Mouse (Mus musculus): ENCODE measurements at regions not wholly inside any gene's neighbourhood (a gene's known extent, or its start where the extent isn't known, plus 50 kb on each side); places are given as distances from the start of the nearest gene placed in this dataset.
A peak's percentile ranks its signal among the peaks of the same experiment; 100 is the strongest.

DNA sequence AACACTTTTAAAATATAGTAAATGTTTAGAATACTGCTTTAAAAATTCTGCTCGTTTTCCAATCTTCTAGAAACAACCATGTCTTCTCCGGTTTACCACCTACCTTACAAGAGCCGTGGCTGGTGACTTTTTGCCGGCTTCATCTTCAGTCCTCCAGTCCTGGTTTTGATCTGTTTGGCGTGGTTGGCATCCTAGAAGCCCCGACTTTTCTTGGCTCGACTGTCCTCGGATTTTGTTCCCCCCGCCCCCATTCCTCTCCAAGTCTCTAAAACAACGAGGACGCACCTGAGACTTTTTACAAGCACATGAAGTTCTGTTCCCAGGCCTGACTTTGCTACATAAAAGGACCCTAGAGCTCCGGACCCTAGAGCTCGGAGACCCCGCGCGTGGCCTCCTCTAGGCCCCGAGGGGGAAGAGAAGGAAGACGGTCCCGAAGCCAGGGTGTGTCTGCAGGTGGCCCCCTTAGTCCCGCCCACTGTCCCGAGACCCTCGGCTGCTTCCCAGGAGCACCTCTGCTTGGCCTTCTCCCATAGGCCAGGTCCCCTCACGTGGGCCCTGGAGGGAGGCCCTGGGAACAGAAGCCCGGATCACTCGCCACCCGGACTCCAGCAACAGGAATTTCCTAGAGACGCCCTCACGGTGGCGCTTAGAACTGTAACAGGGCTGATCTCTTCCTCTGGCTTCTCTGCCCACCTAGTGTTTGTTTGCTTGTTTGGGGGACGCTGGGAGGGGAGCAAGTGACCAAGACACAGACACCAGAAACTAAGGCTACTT lies 205.8 kb upstream of the Stk26 start:
- H3K27me3 ChIP-seq (ENCODE audit: control insufficient read depth, insufficient read depth, low read length) = no peaks in the 10 kb centered on the region
- peak; percentile 66 for TF ChIP-seq POLR2A (IDR thresholded peaks at IDR 0.05; ENCODE audit: insufficient read depth, low read depth, low read length)
- TF ChIP-seq EP300 (IDR thresholded peaks at IDR 0.05; ENCODE audit: insufficient read depth, low read depth, low read length) = no peak
- TF ChIP-seq CTCF (IDR thresholded peaks at IDR 0.05) = peak; percentile 65
- intact Hi-C loops (cut with DNase I) = loop anchor here (2.0 kb wide), 1 partner anchor 384 kb away; the partner anchor contains the start of gene Rap2c
- peak overlapping the region; percentile 70 for H3K27ac ChIP-seq
- H3K9ac ChIP-seq (ENCODE audit: low read depth, low read length) = peak overlapping the region; percentile 69
- peak overlapping the region; percentile 55 for H3K4me3 ChIP-seq
- no peaks in the 10 kb centered on the region for H3K36me3 ChIP-seq (ENCODE audit: control insufficient read depth, insufficient read depth, low read length)
- DNase-seq = peak; percentile 83 to 88
- no peaks in the 10 kb centered on the region for H3K79me2 ChIP-seq (replicated peaks; ENCODE audit: control insufficient read depth, insufficient read depth, low read length)
- 15% methylated on average over 30 of the region's 30 CpGs for WGBS
- H3K4me1 ChIP-seq (ENCODE audit: control insufficient read depth, insufficient read depth, low read length) = no peaks in the 10 kb centered on the region; the same call in none of the 2 replicates

DNA sequence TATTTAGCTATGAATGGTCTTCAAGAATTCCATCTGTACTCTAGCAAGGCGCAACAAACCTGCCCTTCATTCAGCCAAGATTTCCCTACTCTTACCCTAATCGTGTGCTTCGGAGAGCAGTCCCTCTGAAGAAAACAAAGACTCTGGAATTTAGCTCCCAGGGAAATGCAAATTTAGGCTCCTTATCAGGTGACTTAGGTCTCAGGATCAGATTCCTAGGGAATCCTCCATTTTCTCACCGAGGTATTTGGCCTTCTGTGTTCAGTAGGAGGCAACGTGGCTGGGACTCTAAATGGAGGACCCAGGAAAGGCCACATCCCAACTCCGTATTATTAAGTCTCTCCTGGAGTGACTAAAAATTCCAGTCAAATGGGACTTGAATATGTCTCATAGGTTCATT lies 204.2 kb upstream of the Olfr1324 start:
- intact Hi-C loops (cut with DNase I) = no loop called here
- Histone ChIP-seq H3K79me2 (replicated peaks; ENCODE audit: control insufficient read depth, insufficient read depth, low read length) (no peaks in the 10 kb centered on the region), H3K27ac (no peak overlapping the region), H3K4me1 (ENCODE audit: control insufficient read depth, insufficient read depth, low read length) (no peaks in the 10 kb centered on the region; the same call in none of the 2 replicates), H3K27me3 (ENCODE audit: control insufficient read depth, insufficient read depth, low read length) (no peaks in the 10 kb centered on the region), H3K9ac (ENCODE audit: low read depth, low read length) (no peak overlapping the region), H3K36me3 (ENCODE audit: control insufficient read depth, insufficient read depth, low read length) (no peaks in the 10 kb centered on the region), H3K4me3 (no peak overlapping the region)
- TF ChIP-seq EP300 (IDR thresholded peaks at IDR 0.05; ENCODE audit: insufficient read depth, low read depth, low read length) (no peak), POLR2A (IDR thresholded peaks at IDR 0.05; ENCODE audit: insufficient read depth, low read depth, low read length) (no peak), CTCF (IDR thresholded peaks at IDR 0.05) (no peak)
- DNase-seq = no peak
- WGBS = 52% methylated on average over 6 of the region's 6 CpGs

DNA sequence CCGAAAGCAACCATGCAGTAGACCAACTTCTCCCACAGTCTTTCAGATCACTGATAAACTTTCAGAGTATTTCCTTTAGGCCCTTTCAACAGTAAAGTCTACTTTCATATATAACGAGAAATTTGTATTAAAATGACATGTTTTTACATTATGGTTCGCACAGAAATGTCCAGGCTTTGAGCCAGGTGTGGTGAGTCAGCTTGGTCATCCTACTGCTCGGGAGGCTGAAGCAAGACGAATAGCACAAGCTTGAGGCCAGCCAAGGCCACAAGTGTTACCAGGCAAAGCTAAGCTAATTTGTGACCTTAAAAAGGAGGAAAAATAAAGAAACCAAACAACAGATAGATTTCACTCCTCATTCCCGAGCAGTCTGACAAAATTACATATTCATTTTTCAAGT lies 197.0 kb upstream of the Olfr1324 start:
- no peak for DNase-seq
- WGBS = 76% methylated on average over 6 of the region's 6 CpGs

DNA sequence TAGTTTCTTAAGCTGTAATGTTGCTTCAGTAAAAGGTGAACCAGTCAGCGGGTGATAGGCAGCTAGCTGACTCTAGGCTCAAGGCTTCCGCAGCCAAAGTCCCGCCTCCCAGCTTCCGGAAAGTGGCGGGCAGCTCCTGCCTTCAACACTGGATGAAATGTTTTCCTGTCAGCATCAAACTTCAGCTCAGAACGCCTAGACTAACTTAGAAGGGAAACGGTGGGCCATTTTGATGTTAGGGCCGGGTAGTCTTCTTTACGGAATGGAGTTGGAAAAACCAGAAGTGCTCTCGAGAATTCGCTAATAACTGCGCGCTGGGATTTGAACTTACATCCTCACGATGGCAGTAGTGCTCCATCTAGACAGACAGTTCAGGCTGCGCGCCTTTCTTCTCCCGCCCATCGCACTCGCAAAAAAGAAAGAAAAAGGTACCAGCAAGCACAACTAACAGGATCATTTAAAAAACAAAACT lies 194.7 kb upstream of the Olfr1324 start:
- peak overlapping the region; percentile 74 for H3K27ac ChIP-seq

More for the DNA sequence above, 197.0 kb upstream of the Olfr1324 start:
- Histone ChIP-seq H3K4me3 (no peak overlapping the region), H3K27ac (no peak overlapping the region), H3K79me2 (replicated peaks; ENCODE audit: control insufficient read depth, insufficient read depth, low read length) (no peaks in the 10 kb centered on the region), H3K27me3 (ENCODE audit: control insufficient read depth, insufficient read depth, low read length) (no peaks in the 10 kb centered on the region), H3K36me3 (ENCODE audit: control insufficient read depth, insufficient read depth, low read length) (no peaks in the 10 kb centered on the region), H3K4me1 (ENCODE audit: control insufficient read depth, insufficient read depth, low read length) (no peaks in the 10 kb centered on the region), H3K9ac (ENCODE audit: low read depth, low read length) (no peak overlapping the region)
- no peak for TF ChIP-seq POLR2A (IDR thresholded peaks at IDR 0.05; ENCODE audit: insufficient read depth, low read depth, low read length)
- TF ChIP-seq EP300 (IDR thresholded peaks at IDR 0.05; ENCODE audit: insufficient read depth, low read depth, low read length) = no peak
- no peak for TF ChIP-seq CTCF (IDR thresholded peaks at IDR 0.05)
- intact Hi-C loops (cut with DNase I) = no loop called here

DNA sequence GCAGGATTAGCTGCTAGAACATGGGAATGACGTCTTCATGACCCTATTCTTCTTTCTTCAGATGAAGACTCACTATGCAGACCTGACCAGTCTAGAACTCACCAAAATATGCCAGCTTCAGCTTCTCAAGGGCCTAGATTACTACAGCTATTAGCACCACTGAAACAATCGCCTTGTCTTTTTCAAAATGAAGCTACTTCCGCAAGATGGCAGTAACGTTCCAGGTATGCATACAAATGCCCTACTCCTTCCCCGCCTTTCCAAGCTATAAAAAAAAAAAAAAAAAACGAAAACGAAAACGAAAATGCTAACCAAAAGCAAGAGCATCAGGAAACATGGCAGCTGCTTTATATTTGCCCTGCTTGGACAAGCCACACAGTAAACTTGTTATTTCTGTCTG lies 192.6 kb upstream of the Olfr1324 start:
- intact Hi-C loops (cut with DNase I) = no loop called here
- Histone ChIP-seq H3K36me3 (ENCODE audit: control insufficient read depth, insufficient read depth, low read length) (no peaks in the 10 kb centered on the region), H3K27ac (no peak overlapping the region; the same call in 1 of the 2 replicates), H3K4me1 (ENCODE audit: control insufficient read depth, insufficient read depth, low read length) (no peaks in the 10 kb centered on the region), H3K9ac (ENCODE audit: low read depth, low read length) (no peak overlapping the region), H3K79me2 (replicated peaks; ENCODE audit: control insufficient read depth, insufficient read depth, low read length) (no peaks in the 10 kb centered on the region), H3K27me3 (ENCODE audit: control insufficient read depth, insufficient read depth, low read length) (no peaks in the 10 kb centered on the region), H3K4me3 (no peak overlapping the region)
- DNase-seq = no peak
- TF ChIP-seq CTCF (IDR thresholded peaks at IDR 0.05) = peak; percentile 46
- no peak for TF ChIP-seq EP300 (IDR thresholded peaks at IDR 0.05; ENCODE audit: insufficient read depth, low read depth, low read length)
- 63% methylated on average over 8 of the region's 8 CpGs for WGBS

More for the DNA sequence above, 194.7 kb upstream of the Olfr1324 start:
- TF ChIP-seq POLR2A (IDR thresholded peaks at IDR 0.05; ENCODE audit: insufficient read depth, low read depth, low read length) (no peak), CTCF (IDR thresholded peaks at IDR 0.05) (peak; percentile 79), EP300 (IDR thresholded peaks at IDR 0.05; ENCODE audit: insufficient read depth, low read depth, low read length) (no peak)
- Histone ChIP-seq H3K4me3 (peak overlapping the region; percentile 48), H3K9ac (ENCODE audit: low read depth, low read length) (no peak overlapping the region), H3K36me3 (ENCODE audit: control insufficient read depth, insufficient read depth, low read length) (no peaks in the 10 kb centered on the region), H3K4me1 (ENCODE audit: control insufficient read depth, insufficient read depth, low read length) (no peaks in the 10 kb centered on the region), H3K27me3 (ENCODE audit: control insufficient read depth, insufficient read depth, low read length) (no peaks in the 10 kb centered on the region), H3K79me2 (replicated peaks; ENCODE audit: control insufficient read depth, insufficient read depth, low read length) (no peaks in the 10 kb centered on the region)
- intact Hi-C loops (cut with DNase I) = no loop called here
- 67% methylated on average over 19 of the region's 19 CpGs for WGBS
- peak in 1 of 2 experiments; percentile 84 for DNase-seq

DNA sequence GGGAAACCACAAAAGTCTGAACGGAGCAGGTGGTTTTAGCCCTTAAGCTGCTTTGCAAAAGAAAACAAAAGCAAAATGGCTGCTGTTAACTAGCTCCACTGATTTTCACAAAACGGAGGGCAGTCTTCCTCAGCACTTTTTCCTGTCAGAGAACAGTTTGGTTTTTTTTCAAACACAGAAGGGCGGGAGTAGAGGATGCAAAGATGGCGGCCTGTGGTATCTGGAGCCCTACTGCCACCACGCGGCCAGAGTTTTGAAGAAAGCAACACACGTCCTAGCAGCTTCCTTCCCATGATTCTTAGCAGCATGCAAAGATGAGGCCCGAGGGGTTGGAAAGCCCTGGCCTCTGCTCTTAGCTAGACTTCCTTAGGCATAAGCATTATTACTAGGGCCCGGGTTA lies 191.6 kb upstream of the Olfr1324 start:
- H3K27ac ChIP-seq = peak overlapping the region; percentile 77
- no peak overlapping the region for H3K9ac ChIP-seq (ENCODE audit: low read depth, low read length)
- no peaks in the 10 kb centered on the region for H3K4me1 ChIP-seq (ENCODE audit: control insufficient read depth, insufficient read depth, low read length)
- H3K4me3 ChIP-seq = no peak overlapping the region
- no peaks in the 10 kb centered on the region for H3K36me3 ChIP-seq (ENCODE audit: control insufficient read depth, insufficient read depth, low read length)
- H3K27me3 ChIP-seq (ENCODE audit: control insufficient read depth, insufficient read depth, low read length) = no peaks in the 10 kb centered on the region
- no peaks in the 10 kb centered on the region for H3K79me2 ChIP-seq (replicated peaks; ENCODE audit: control insufficient read depth, insufficient read depth, low read length)
- TF ChIP-seq CTCF (IDR thresholded peaks at IDR 0.05) = peak; percentile 81
- TF ChIP-seq POLR2A (IDR thresholded peaks at IDR 0.05; ENCODE audit: insufficient read depth, low read depth, low read length) = no peak
- intact Hi-C loops (cut with DNase I) = no loop called here
- 54% methylated on average over 9 of the region's 9 CpGs for WGBS
- peak in 1 of 2 experiments; percentile 89 for DNase-seq
